Mouse (Mus musculus): ENCODE results near the gene B4galt2.

B4galt2 gene

GRCm38 (mm10) chr4:117834457-117834844, 48.8 kb downstream of the B4galt2 start, which contains the start of gene Slc6a9:
Slc6a9 (plus strand) TSS chr4:117834506.
- no peak for DNase-seq

GRCm38 (mm10) chr4:117831920-117832691, 51.2 kb downstream of the B4galt2 start:
- DNase-seq = peak; percentile 26 to 56

- no peak for DNase-seq
Measured at GRCm38 (mm10) chr4:117831499-117831898, 51.8 kb downstream of the B4galt2 start.

- no peak for DNase-seq
Measured at GRCm38 (mm10) chr4:117830801-117831200, 52.5 kb downstream of the B4galt2 start.

- DNase-seq = peak; percentile 38 to 69
Measured at GRCm38 (mm10) chr4:117830124-117830551, 53.1 kb downstream of the B4galt2 start.

- DNase-seq = peak; percentile 59 to 77
Measured at GRCm38 (mm10) chr4:117829260-117830123, 53.8 kb downstream of the B4galt2 start.

GRCm38 (mm10) chr4:117828572-117829145, 54.6 kb downstream of the B4galt2 start:
- no peak for DNase-seq
